Mouse (Mus musculus) layer of hippocampus, postnatal 14 days (tissue): ENCODE data around the gene Eme1. TPM values are rescaled to one million over a fixed set of nuclear protein-coding genes. Genes with fewer than 3 reads are reported as not detected.

Experiments used
- DNase-seq, 2 experiments: peaks; one replicate each; pipeline ENCODE4 v3.0.0; 2021 to 2022; ENCODE audit warnings: low spot score in 2 of 2, mixed read lengths in 1 of 2
- total RNA-seq, 2 experiments: library from RNA; stranded (reverse); gene quantifications; 2 replicates each; pipeline ENCODE4 v1.2.3; 2021

The Eme1 gene
- total RNA-seq, 2 experiments from 2014 or later, result 0.60 to 0.78 TPM

DNA sequence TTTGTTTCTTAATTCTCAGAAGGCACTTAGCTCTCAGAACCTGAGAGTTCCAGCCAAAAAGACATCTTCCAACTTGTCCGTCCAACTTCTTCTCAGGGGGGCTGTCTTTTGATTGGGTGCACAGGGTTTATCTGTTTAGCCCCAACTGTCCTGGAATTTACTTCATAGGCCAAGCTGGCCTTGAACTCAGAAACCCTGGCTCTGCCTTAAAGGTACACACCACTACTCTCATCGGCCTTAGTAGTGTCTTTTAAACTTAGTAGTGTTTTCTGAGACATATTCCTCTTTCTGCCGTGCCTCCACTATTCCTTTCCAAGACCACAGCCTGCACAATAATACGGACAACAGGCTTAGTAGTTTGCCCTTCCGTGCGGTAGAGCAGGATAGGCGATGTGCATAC is 53.3 kb downstream of the Eme1 start:
- DNase-seq, result no peak

DNA sequence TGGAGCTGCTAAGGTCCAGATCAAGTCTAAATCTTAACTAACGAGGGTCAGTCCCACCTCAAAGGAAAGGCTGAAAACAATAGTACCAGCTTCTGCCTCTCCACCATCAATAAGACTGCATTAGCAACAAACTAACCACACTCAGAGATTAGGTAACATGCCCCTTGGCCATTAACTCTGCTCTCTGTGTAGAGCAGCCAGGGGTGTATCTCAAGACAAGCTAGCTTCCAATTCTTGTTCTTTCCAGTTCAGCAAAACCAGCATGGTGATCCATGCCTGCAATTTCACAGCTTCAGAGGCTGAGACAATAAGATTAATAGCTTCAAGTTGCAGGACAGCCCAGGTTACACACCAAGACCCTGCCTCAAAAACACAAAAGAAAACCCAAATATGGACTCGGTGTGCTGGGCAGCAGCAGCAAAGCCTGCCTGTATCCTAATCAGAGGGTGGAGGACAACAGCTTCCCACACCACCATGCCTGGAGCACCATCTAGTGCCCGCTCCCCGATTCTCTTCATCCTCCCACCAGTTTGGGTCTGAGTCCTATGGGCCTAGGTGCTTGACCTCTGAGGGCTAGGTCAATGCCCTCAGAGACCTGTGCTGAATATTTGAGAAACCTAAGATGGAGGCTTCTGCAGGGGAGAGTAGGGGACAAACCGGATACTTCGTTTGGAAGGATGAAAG is 55.2 kb downstream of the Eme1 start:
- no peak for DNase-seq

DNA sequence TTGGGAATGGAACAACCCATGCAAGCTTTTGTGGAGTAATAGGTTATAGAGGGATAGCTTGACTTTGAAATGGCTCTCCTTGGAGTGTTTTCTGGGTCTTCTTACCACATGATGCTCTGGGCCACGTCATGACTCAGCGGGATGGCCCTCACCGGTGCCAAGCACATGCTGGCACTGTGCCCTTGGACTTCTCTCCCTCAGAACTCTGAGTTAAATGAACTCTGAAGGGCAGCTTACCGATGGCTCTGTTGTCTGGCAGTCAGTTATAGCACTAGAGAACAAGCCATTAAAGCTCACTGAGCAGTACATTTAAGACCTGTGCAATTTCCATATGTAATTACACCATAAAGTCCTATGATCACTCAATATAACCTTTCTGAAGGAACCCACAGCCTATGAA is 56.4 kb downstream of the Eme1 start:
- no peak for DNase-seq

DNA sequence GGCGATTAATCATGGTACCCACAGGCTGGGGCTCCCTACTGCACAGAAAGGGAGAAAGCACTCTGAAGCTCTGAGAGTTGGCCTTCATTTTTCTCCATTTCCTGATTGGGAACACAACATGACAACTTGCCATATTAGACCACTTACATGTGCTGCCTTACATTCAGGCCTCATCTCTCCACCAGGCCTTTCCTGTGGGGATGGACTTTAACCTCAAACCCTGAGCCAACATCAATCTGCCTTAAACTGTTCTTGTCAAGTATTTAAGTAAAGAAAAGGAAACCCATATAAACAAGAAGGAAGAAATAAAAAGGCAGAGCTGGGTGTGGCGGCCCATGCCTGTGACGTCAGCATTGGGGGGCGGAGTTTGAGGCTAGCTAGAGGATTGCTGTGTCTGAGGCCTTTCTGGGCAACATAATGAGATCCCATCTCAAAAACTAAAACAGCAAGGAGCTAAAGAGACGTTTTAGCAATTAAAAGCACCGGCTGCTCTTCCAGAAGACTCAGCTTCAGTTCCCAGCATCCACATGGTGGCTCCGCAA is 57.4 kb downstream of the Eme1 start:
- DNase-seq, result no peak

Other genes starting within 250 kb of the Eme1 start
- gene Cacna1g, start 179.8 kb downstream of the Eme1 start, total RNA-seq, result 10 to 100 TPM; 74.7 to 92.9 TPM
- under 1 TPM; 0.35 to 0.43 TPM for gene Spata20, start 167.8 kb downstream of the Eme1 start, total RNA-seq
- gene Epn3, start 154.0 kb downstream of the Eme1 start, total RNA-seq, result 1 to 10 TPM; 3.9 to 5.7 TPM
- gene Mycbpap, start 132.2 kb downstream of the Eme1 start, total RNA-seq, result 1 to 10 TPM; 1.6 to 5.6 TPM
- gene Rsad1, start 104.7 kb downstream of the Eme1 start, total RNA-seq, result 10 to 100 TPM; 10.2 to 11.6 TPM
- gene Chad, start 88.9 kb downstream of the Eme1 start, total RNA-seq, result 1 to 10 TPM; 1.3 to 2.4 TPM
- 10 to 100 TPM; 20.9 to 23.0 TPM for gene Acsf2, start 52.1 kb downstream of the Eme1 start, total RNA-seq
- 10 to 100 TPM; 74.0 to 75.1 TPM for gene Lrrc59, start 24.2 kb downstream of the Eme1 start, total RNA-seq
- gene Mrpl27, start 197 bp downstream of the Eme1 start, total RNA-seq, result 10 to 100 TPM; 64.5 to 69.6 TPM
- gene Xylt2, start 23.6 kb upstream of the Eme1 start, total RNA-seq, result 10 to 100 TPM; 27.3 to 36.0 TPM
- gene Gm11541, start 50.5 kb upstream of the Eme1 start, total RNA-seq, result not detected
- gene Cdc34b, start 87.8 kb upstream of the Eme1 start, total RNA-seq, result under 1 TPM in 1 of 2 experiments, not detected in 1; 0.45 TPM
- gene Tmem92, start 128.7 kb upstream of the Eme1 start, total RNA-seq, result not detected